Mouse (Mus musculus) monocyte, adult 2 months (primary cell): ENCODE results near the gene Negr1.
"Not testable (repeated sequence)": the region's sequence is repeated elsewhere in the genome, so short reads cannot be mapped to it uniquely, and the experiment has no call there.

Experiments used
- DNase-seq, 2 experiments: peaks; one replicate each; pipeline ENCODE4 v3.0.0; 2022; ENCODE audit warnings: low spot score in 2 of 2, low read depth in 1 of 2

Gene Negr1

GRCm38 (mm10) chr3:156992811-156993210 lies 431.2 kb downstream of the Negr1 start:
- DNase-seq = no peak

DNA sequence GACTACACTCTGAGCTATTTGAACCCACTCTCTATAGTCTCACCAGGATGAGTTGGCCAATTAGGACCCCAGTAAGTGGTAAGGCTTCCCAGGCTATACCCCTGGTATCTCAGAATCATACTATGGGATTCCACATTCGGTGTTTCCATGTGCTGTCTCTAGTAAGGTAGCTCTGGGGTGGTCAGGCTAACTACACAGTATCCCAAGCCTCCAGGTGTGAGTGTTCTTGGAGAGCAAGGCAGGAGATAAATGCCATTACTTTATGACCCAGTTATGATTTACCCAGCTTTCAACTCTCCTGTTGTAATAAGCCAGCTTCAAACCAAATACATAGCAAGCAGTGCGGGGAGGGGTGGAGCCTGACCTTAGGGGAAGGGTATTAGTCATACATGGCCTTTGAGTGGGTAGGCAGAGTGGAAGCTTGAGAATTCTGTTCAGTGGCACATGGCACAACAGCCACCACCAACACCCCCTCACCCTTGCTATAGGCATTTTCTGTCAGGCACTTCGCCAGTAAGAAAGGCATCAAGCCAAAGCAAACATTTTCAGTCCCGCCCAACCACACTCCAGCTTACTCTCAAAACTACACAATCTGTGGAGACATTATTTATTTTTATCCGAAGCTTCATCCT lies 437.7 kb downstream of the Negr1 start:
- no peak for DNase-seq

DNA sequence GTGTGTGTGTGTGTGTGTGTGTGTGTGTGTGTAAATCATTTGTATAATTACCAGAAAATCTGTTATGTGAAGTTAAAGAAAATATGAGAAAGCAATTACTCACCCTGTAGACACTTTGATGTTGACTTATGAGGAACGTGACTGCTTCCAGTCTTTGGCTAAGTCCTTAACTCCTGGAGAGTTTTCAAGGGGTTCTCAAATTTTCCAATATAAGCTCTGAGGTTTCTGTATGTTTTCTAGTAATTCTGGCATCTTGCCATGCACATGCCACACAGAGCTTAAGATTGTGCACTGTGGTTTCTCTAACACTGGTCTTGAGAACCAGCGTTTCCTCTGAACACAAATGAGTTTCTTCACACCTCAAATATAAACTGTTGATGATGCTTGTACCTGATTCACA lies 460.0 kb downstream of the Negr1 start:
- no peak for DNase-seq

DNA sequence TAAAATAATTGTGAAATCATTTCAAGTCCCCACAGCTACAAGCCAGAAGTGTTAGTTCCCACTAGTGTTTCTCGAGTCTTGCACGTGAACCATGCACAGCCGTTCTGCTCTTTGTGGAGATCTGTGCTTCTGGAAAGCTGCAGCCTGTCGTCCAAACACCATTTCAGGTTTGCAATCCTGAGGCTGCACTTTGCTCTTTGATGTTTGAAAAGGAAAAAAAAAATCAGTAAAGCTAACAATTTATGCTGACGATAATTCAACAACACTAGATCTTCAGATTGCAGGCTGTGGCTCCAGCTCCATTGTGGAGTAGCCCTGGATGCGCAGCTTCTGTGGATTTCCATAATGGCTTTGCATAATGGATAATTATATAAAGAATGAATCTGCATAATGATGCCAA lies 463.0 kb downstream of the Negr1 start:
- no peak for DNase-seq

GRCm38 (mm10) chr3:157031513-157032142 lies 470.0 kb downstream of the Negr1 start:
- DNase-seq = no peak

- no peak for DNase-seq
These were observed 474.4 kb downstream of the Negr1 start for GRCm38 (mm10) chr3:157036016-157036415.

GRCm38 (mm10) chr3:157036568-157036967 lies 475.0 kb downstream of the Negr1 start:
- DNase-seq = no peak

GRCm38 (mm10) chr3:157040619-157041018 lies 479.0 kb downstream of the Negr1 start:
- DNase-seq = no peak

DNA sequence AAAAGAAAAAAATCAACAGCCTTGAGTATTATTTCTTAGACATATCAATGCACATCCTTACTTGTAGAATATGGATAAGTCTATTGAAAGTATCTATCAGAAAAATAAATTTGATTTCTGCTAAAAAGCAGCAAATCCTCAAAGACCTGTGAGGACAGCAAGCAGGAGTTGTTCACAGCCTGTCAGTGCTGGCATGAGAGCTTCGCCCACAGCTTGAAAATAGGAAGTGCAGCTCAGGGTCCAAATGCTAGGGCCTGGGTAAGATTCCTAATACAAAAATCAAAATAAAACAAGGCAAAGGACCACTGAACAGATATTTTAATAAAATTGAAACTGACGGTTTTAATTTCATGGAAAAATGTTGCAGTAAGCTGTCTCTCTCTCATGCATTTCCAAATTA lies 483.0 kb downstream of the Negr1 start:
- DNase-seq = no peak

GRCm38 (mm10) chr3:157064438-157064837 lies 502.8 kb downstream of the Negr1 start:
- DNase-seq = not testable (repeated sequence)

DNA sequence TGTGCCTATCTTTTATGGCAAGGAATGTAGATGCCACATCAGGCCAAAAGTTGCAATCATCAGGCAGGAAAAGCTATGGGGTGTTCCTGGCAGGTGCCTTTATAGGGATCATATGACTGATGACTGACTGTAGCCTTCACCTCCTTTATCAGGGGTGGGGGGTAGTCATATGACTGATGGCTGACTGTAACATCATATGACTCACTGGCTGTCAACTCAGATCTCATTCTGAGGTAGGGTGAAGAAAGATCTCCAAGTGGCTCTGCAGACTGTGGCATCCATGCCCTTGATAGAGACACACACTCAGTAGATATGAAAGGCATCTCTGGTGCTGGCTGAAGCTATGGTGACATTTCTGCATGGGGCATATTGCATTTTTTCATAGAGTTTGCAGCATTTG lies 504.7 kb downstream of the Negr1 start:
- DNase-seq = no peak

GRCm38 (mm10) chr3:157079250-157079965 lies 517.8 kb downstream of the Negr1 start:
- no peak for DNase-seq

DNA sequence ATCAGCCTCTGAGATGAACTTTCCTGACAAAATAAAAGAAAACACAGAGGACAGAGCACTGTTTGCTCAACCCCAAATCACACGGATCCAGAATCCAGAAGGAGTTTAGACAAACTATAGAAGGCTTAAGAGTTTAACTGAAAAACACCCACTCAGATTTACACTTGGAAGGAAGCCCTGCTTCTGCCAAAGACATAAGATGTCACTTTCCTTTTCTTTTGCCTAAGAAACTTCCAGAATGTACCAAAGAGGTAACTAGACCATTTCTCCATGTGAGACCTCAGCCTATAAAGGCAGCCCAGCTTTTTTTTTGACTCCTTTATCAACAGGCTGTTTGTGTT lies 518.3 kb downstream of the Negr1 start:
- no peak for DNase-seq

- DNase-seq = no peak
These were observed 519.0 kb downstream of the Negr1 start for GRCm38 (mm10) chr3:157080585-157080984.

- DNase-seq = no peak
These were observed 521.5 kb downstream of the Negr1 start for GRCm38 (mm10) chr3:157082808-157083784.

DNA sequence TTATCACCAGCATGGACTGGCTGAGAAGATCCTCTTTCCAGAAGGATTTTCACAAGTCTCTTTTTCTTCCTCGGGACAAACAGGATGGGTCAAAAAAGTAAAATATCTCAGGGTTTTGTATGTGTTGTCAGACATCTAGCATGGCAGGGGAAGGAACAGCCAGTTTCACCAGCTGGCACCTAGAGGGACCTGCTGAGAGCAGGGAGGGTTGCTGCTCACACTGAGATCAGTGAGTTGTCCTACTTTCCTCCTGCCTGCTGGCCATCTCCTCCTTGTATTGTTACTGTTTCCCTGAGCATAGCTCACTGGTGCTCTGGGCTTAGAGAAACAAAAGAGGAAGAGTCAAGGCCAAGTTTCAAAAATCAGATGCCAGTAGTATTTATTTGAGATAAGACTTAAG lies 523.6 kb downstream of the Negr1 start:
- DNase-seq = no peak

DNA sequence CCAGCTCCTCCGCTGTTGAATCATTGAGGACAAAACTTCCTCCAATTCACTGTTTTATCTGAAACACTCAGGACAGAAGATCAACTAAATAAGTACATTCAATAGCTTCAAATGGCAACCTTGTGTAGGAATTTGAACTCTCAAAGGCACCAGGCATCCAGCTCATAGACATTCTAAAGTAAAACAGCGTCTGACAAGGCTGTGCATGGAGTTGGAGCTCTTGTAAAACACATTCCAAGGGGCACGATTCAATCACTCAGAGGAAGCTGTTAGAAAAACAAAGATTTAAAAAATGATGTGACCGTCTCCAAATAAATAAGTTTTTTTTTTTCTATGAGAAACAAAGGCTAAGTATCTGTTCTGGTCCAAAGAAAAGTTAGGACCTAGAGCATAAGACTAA lies 528.5 kb downstream of the Negr1 start:
- DNase-seq = no peak

GRCm38 (mm10) chr3:157096284-157096683 lies 534.7 kb downstream of the Negr1 start:
- no peak for DNase-seq

DNA sequence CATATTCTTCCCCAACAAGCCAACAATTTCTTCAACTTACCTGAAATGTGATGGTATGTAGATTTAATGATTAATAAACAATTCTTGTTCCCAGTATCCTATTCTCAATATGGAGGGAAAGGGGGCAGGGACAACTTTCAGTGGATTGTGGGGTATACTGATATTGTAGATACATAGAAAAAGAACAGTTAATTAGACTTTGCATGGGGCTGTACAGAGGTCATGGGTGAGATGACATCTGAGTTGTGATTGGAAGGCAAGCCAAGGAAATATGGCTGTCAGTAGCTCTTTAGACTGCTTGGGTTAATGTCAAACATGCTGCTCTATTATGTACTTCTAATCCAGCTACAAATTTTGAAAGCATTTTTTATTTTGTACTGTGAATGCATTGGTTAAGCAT lies 535.9 kb downstream of the Negr1 start:
- DNase-seq = no peak

DNA sequence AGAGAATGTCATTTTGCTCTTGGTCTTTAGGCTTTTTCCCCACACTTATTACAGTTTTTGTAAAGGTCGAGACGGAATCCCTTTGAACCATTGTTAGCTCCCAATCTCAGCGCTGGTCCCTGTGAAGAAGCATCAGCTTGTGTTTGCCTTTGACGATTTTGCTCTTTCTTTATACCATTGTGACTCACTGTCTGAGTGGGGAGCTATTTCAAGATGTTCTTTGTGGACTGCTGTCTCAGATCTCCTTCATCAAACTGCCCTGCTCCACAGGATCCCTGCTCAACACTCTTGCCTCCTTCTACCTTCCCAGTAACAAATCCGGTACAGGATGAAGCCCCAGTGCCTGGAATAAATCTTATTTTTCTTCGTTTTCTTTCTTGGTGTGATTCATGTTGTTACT lies 536.8 kb downstream of the Negr1 start:
- no peak for DNase-seq

DNA sequence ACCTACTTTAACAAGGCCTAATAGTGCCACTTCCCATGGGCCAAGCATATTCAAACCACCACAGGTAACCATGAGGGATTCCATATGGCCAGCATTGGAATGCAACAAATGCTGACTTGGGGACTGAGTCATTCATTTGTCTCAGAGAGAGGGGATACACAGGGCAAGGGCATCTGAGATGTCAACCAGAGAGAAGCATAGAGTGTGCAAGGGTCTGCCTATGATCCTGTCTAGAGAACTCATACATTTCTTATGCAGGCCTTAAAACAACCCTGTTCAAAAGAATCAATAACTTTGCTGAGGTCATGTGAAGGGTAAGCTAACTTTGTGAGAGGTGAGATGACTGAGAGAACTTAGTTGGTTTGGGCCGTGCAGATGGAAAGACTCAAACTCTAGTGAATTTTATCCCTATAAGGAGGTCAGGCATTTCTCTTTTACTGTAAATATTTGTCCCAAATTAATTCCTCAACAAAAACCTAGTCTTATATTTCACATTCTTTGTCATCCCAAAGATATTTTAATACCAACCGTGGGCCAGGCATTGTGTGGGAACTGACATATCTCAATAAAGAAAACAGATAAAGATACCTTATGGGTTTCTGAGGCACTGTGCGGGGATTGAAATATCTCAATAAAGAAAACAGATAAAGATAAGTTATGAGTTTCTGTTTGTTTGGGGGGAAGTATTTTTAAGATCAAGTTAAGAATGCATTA lies 543.4 kb downstream of the Negr1 start:
- no peak for DNase-seq
